Mouse (Mus musculus) bone marrow, adult 2 months (tissue): Measurements from ENCODE around the gene Nploc4. TPM values are rescaled to one million over a fixed set of nuclear protein-coding genes. Genes with fewer than 3 reads are reported as not detected.
A peak's percentile ranks its signal among the peaks of the same experiment; 100 is the strongest.

ENCODE experiments used
- H3K27ac ChIP-seq: fragments of 200-500 bp; 2 replicates; pipeline ENCODE4 v1.5.1; 2012; ENCODE audit warnings: low read depth, mild to moderate bottlenecking, control low read depth, inconsistent platforms, low read length; ENCODE audit not compliant: control insufficient read depth, poor library complexity, insufficient read depth
- H3K4me1 ChIP-seq: fragments of 200-500 bp; 2 replicates; pipeline ENCODE4 v1.6.1; 2011; ENCODE audit warnings: low read length; ENCODE audit not compliant: control insufficient read depth, insufficient read depth
- H3K4me3 ChIP-seq: fragments of 200-500 bp; replicated peaks from 2 replicates; pipeline ENCODE3; 2011; ENCODE audit warnings: mild to moderate bottlenecking, low read depth, low read length, control low read depth; ENCODE audit not compliant: control insufficient read depth
- CTCF ChIP-seq: fragments of 200-500 bp; IDR thresholded peaks from 2 replicates; pipeline ENCODE4 v1.5.1; 2011; ENCODE audit warnings: low read length, control low read depth; ENCODE audit not compliant: control insufficient read depth, insufficient read depth
- POLR2A ChIP-seq: fragments of 200-500 bp; IDR thresholded peaks from 2 replicates; pipeline ENCODE4 v1.6.1; 2011; ENCODE audit warnings: low read depth, mild to moderate bottlenecking, control low read depth, low read length, borderline replicate concordance; ENCODE audit not compliant: control insufficient read depth
- whole genome bisulfite sequencing: fragments of 180-500 bp; shearing (Covaris S2); methylation state at CpG from one replicate; pipeline ENCODE4 v1.1.7; 2018; 5-methylcytosine and 5-hydroxymethylcytosine counted together
- polyA plus RNA-seq: library from polyadenylated mRNA; stranded (reverse); fragments of >200 nt; gene quantifications from 2 replicates; pipeline ENCODE4 v1.2.4, GENCODE M21; 2011; ENCODE audit warnings: low replicate concordance; ENCODE audit not compliant: missing spikeins, insufficient read depth, insufficient read length

Gene Nploc4
- polyA plus RNA-seq, result 30.0 and 30.5 TPM in 2 replicates

GRCm38 (mm10) chr11:120437152-120437856 is at the start of gene Nploc4:
TSS of gene Nploc4 (minus strand) at chr11:120437708.
- Histone ChIP-seq H3K4me1 (0 out of 2 replicates have a peak, but pooled peaks cover 2% of the 10 kb centered on the region), H3K27ac (peak within 1 kb of the TSS; percentile 88), H3K4me3 (peak within 1 kb of the TSS; percentile 89)
- peak; percentile 88 for TF ChIP-seq POLR2A
- peak; percentile 19; the same call in 1 of the 2 replicates for TF ChIP-seq CTCF
- WGBS, result under 1% methylated on average over 71 of the region's 77 CpGs

- Histone ChIP-seq H3K27ac (no peak overlapping the region), H3K4me1 (no peaks in the 10 kb centered on the region), H3K4me3 (peak overlapping the region; percentile 72)
- WGBS, result 10% methylated on average over 10 of the region's 10 CpGs
- TF ChIP-seq CTCF (no peak), POLR2A (no peak)
Observed at GRCm38 (mm10) chr11:120485251-120485650, 47.7 kb upstream of the Nploc4 start.

GRCm38 (mm10) chr11:120484265-120484981 is 46.9 kb upstream of the Nploc4 start, which contains the start of gene Mrpl12:
TSS of gene Mrpl12 (plus strand) at chr11:120484613.
- TF ChIP-seq POLR2A (peak; percentile 73), CTCF (no peak)

GRCm38 (mm10) chr11:120483448-120483934 is 46.0 kb upstream of the Nploc4 start:
- Histone ChIP-seq H3K4me1 (no peaks in the 10 kb centered on the region), H3K4me3 (no peak overlapping the region), H3K27ac (no peak overlapping the region)
- 85% methylated on average over 7 of the region's 7 CpGs for WGBS
- no peak for TF ChIP-seq CTCF
- TF ChIP-seq POLR2A, result no peak

More at GRCm38 (mm10) chr11:120484265-120484981, 46.9 kb upstream of the Nploc4 start, which contains the start of gene Mrpl12:
- Histone ChIP-seq H3K4me3 (peak within 1 kb of the TSS; percentile 72), H3K27ac (peak within 1 kb of the TSS; percentile 37), H3K4me1 (no peaks in the 10 kb centered on the region)
- WGBS, result under 1% methylated on average over 60 of the region's 60 CpGs

- H3K4me1 ChIP-seq, result peaks cover 1% of the 10 kb centered on the region; the same call in 1 of the 2 replicates
- no peak overlapping the region for H3K27ac ChIP-seq
- H3K4me3 ChIP-seq, result no peak overlapping the region
- 96% methylated on average over 6 of the region's 6 CpGs for WGBS
- no peak for TF ChIP-seq CTCF
- no peak for TF ChIP-seq POLR2A
Observed at GRCm38 (mm10) chr11:120472052-120472451, 34.5 kb upstream of the Nploc4 start.

GRCm38 (mm10) chr11:120467736-120468092 is 30.2 kb upstream of the Nploc4 start:
- peak overlapping the region; percentile 94 for H3K4me3 ChIP-seq
- H3K4me1 ChIP-seq, result peaks cover 3% of the 10 kb centered on the region; the same call in 1 of the 2 replicates
- TF ChIP-seq POLR2A (no peak), CTCF (no peak)
- H3K27ac ChIP-seq, result peak overlapping the region; percentile 74
- under 1% methylated on average over 33 of the region's 33 CpGs for WGBS

GRCm38 (mm10) chr11:120467051-120467735 is 29.7 kb upstream of the Nploc4 start, which contains the start of gene Arl16:
TSS of gene Arl16 (minus strand) at chr11:120467607.
- peaks cover 3% of the 10 kb centered on the region; the same call in 1 of the 2 replicates for H3K4me1 ChIP-seq
- WGBS, result under 1% methylated on average over 54 of the region's 54 CpGs
- TF ChIP-seq POLR2A, result peak; percentile 67
- TF ChIP-seq CTCF, result no peak
- H3K27ac ChIP-seq, result peak within 1 kb of the TSS; percentile 74
- peak within 1 kb of the TSS; percentile 94 for H3K4me3 ChIP-seq

- 85% methylated on average over 4 of the region's 4 CpGs for WGBS
- H3K4me1 ChIP-seq, result peaks cover 3% of the 10 kb centered on the region; the same call in 1 of the 2 replicates
- no peak overlapping the region for H3K27ac ChIP-seq
- no peak overlapping the region for H3K4me3 ChIP-seq
- TF ChIP-seq POLR2A (no peak), CTCF (no peak)
Observed at GRCm38 (mm10) chr11:120465521-120465920, 28.0 kb upstream of the Nploc4 start.
